Mouse (Mus musculus) MEL (cell line): ENCODE data around the gene Acacb. TPM values are rescaled to one million over a fixed set of nuclear protein-coding genes. Genes with fewer than 3 reads are reported as not detected.

Source experiments
- DNase-seq: peaks from one replicate; pipeline ENCODE4 v3.0.0; 2011; ENCODE audit warnings: low read depth, low spot score
- H3K27ac ChIP-seq: 2 replicates; pipeline ENCODE4 v1.5.1; 2012; ENCODE audit warnings: low read depth, mild to moderate bottlenecking, control low read depth, low read length, moderate library complexity; ENCODE audit not compliant: control insufficient read depth
- H3K27me3 ChIP-seq, 2 experiments: fragments of 150-350 bp in 1 of 2; sonication (generic) in 1 of 2; 2 replicates each; pipeline ENCODE4 v1.6.1; 2012; ENCODE audit warnings: low read length in 2 of 2, mild to moderate bottlenecking in 2 of 2, improper control_type of control experiment in 1 of 2, moderate library complexity in 1 of 2; ENCODE audit not compliant: insufficient read depth in 2 of 2, control insufficient read depth in 1 of 2
- H3K36me3 ChIP-seq, 2 experiments: 2 replicates each; pipeline ENCODE4 v1.6.1; 2012 to 2014; ENCODE audit warnings: low read length in 2 of 2, improper control_type of control experiment in 1 of 2, inconsistent platforms in 1 of 2, mild to moderate bottlenecking in 1 of 2; ENCODE audit not compliant: insufficient read depth in 2 of 2, control insufficient read depth in 1 of 2
- H3K4me1 ChIP-seq, 2 experiments: fragments of 150-350 bp in 1 of 2; sonication (generic) in 1 of 2; 2 replicates each; pipeline ENCODE4 v1.6.1; 2012; ENCODE audit warnings: low read length in 2 of 2, improper control_type of control experiment in 1 of 2, mild to moderate bottlenecking in 1 of 2; ENCODE audit not compliant: insufficient read depth in 2 of 2, control insufficient read depth in 1 of 2
- H3K4me3 ChIP-seq, 2 experiments: fragments of 150-350 bp in 1 of 2; sonication (generic) in 1 of 2; 2 replicates each; pipeline ENCODE4 v1.5.1; 2012; ENCODE audit warnings: low read depth in 2 of 2, low read length in 2 of 2, mild to moderate bottlenecking in 2 of 2, moderate library complexity in 2 of 2, control low read depth in 1 of 2, improper control_type of control experiment in 1 of 2; ENCODE audit not compliant: control insufficient read depth in 1 of 2, insufficient read depth in 1 of 2
- H3K79me2 ChIP-seq: 2 replicates; pipeline ENCODE4 v1.6.1; 2012; ENCODE audit warnings: mild to moderate bottlenecking, low read length, moderate library complexity; ENCODE audit not compliant: control insufficient read depth, poor library complexity, insufficient read depth
- H3K9ac ChIP-seq: 2 replicates; pipeline ENCODE4 v1.6.1; 2012; ENCODE audit warnings: low read depth, mild to moderate bottlenecking, control low read depth, low read length, moderate library complexity; ENCODE audit not compliant: control insufficient read depth, poor library complexity, severe bottlenecking
- H3K9me3 ChIP-seq: fragments of 150-350 bp; sonication (generic); replicated peaks from 2 replicates; pipeline ENCODE4 v1.6.1; 2012; ENCODE audit warnings: mild to moderate bottlenecking, low read length, improper control_type of control experiment, moderate library complexity; ENCODE audit not compliant: insufficient read depth
- CHD2 ChIP-seq: IDR thresholded peaks from 2 replicates; pipeline ENCODE4 v1.6.1; 2011; ENCODE audit warnings: low read length, improper control_type of control experiment
- CTCF ChIP-seq, 3 experiments: IDR thresholded peaks in 2 of 3; conservative IDR thresholded peaks in 1 of 3; 2 replicates each; pipeline ENCODE4 v1.5.1; 2011 to 2012; ENCODE audit warnings: low read length in 3 of 3, low read depth in 2 of 3, mild to moderate bottlenecking in 2 of 3, improper control_type of control experiment in 1 of 3, inconsistent platforms in 1 of 3, mixed read lengths in 1 of 3, moderate library complexity in 1 of 3; ENCODE audit not compliant: control insufficient read depth in 1 of 3, insufficient read depth in 1 of 3, poor library complexity in 1 of 3, severe bottlenecking in 1 of 3
- ELF1 ChIP-seq: IDR thresholded peaks from 2 replicates; pipeline ENCODE4 v1.6.1; 2014; ENCODE audit warnings: low read depth, mild to moderate bottlenecking, inconsistent platforms, low read length, improper control_type of control experiment, moderate library complexity
- GABPA ChIP-seq: IDR thresholded peaks from 2 replicates; pipeline ENCODE4 v1.6.1; 2012; ENCODE audit warnings: low read depth, mild to moderate bottlenecking, inconsistent platforms, low read length, improper control_type of control experiment, moderate library complexity
- GATA1 ChIP-seq: IDR thresholded peaks from 2 replicates; pipeline ENCODE4 v1.6.1; 2011; ENCODE audit warnings: low read depth, low read length, improper control_type of control experiment
- HCFC1 ChIP-seq: IDR thresholded peaks from 2 replicates; pipeline ENCODE4 v1.6.1; 2012; ENCODE audit warnings: low read depth, mild to moderate bottlenecking, inconsistent platforms, low read length, improper control_type of control experiment, moderate library complexity
- KAT2A ChIP-seq: conservative IDR thresholded peaks from 2 replicates; pipeline ENCODE4 v1.6.1; 2012; ENCODE audit warnings: low read depth, low read length, improper control_type of control experiment, inconsistent platforms
- MAX ChIP-seq: IDR thresholded peaks from 2 replicates; pipeline ENCODE4 v1.6.1; 2011; ENCODE audit warnings: low read length, improper control_type of control experiment
- MEF2A ChIP-seq: IDR thresholded peaks from 2 replicates; pipeline ENCODE4 v1.6.1; 2014; ENCODE audit warnings: low read depth, mild to moderate bottlenecking, inconsistent platforms, low read length, improper control_type of control experiment; ENCODE audit not compliant: poor library complexity, insufficient replicate concordance, severe bottlenecking; ENCODE audit errors: extremely low read depth
- MYB ChIP-seq: IDR thresholded peaks from 2 replicates; pipeline ENCODE4 v1.6.1; 2011; ENCODE audit warnings: mild to moderate bottlenecking, low read depth, low read length, improper control_type of control experiment
- MYC ChIP-seq: IDR thresholded peaks from 2 replicates; pipeline ENCODE4 v1.6.1; 2011; ENCODE audit warnings: low read depth, mild to moderate bottlenecking, low read length, improper control_type of control experiment, moderate library complexity
- POLR2A ChIP-seq, 2 experiments: IDR thresholded peaks; 2 replicates each; pipeline ENCODE4 v1.6.1; 2011 to 2012; ENCODE audit warnings: low read length in 2 of 2, mild to moderate bottlenecking in 2 of 2, control low read depth in 1 of 2, improper control_type of control experiment in 1 of 2, low read depth in 1 of 2, moderate library complexity in 1 of 2; ENCODE audit not compliant: control insufficient read depth in 1 of 2, insufficient read depth in 1 of 2, poor library complexity in 1 of 2
- POLR2AphosphoS2 ChIP-seq: IDR thresholded peaks from 2 replicates; pipeline ENCODE4 v1.6.1; 2011; ENCODE audit warnings: low read length, improper control_type of control experiment
- POLR2AphosphoS5 ChIP-seq: IDR thresholded peaks from 2 replicates; pipeline ENCODE4 v1.6.1; 2012; ENCODE audit warnings: low read depth, borderline replicate concordance, mild to moderate bottlenecking, inconsistent platforms, low read length, moderate library complexity, mixed read lengths
- TBP ChIP-seq: IDR thresholded peaks from 2 replicates; pipeline ENCODE4 v1.8.0; 2011; ENCODE audit warnings: low read depth, low read length, improper control_type of control experiment
- TCF12 ChIP-seq: IDR thresholded peaks from 2 replicates; pipeline ENCODE4 v1.6.1; 2014; ENCODE audit warnings: low read depth, mild to moderate bottlenecking, inconsistent platforms, low read length, improper control_type of control experiment, moderate library complexity
- USF1 ChIP-seq: IDR thresholded peaks from 2 replicates; pipeline ENCODE4 v1.6.1; 2014; ENCODE audit warnings: low read depth, mild to moderate bottlenecking, inconsistent platforms, low read length, improper control_type of control experiment, moderate library complexity
- USF2 ChIP-seq, 2 experiments: IDR thresholded peaks; 2 replicates each; pipeline ENCODE4 v1.6.1; 2011 to 2012; ENCODE audit warnings: improper control_type of control experiment in 2 of 2, low read length in 2 of 2, borderline replicate concordance in 1 of 2, inconsistent platforms in 1 of 2, low read depth in 1 of 2, mild to moderate bottlenecking in 1 of 2; ENCODE audit not compliant: insufficient read depth in 1 of 2
- ZC3H11A ChIP-seq: IDR thresholded peaks from 2 replicates; pipeline ENCODE4 v1.6.1; 2012; ENCODE audit warnings: low read depth, mild to moderate bottlenecking, inconsistent platforms, low read length, improper control_type of control experiment
- ZKSCAN1 ChIP-seq: IDR thresholded peaks from 2 replicates; pipeline ENCODE4 v1.6.1; 2012; ENCODE audit warnings: low read depth, mild to moderate bottlenecking, inconsistent platforms, low read length, improper control_type of control experiment, moderate library complexity
- polyA plus RNA-seq, 2 experiments: library from polyadenylated mRNA; stranded (reverse) in 1 of 2; unstranded in 1 of 2; fragments of >175 nt in 1 of 2; fragments of >200 nt in 1 of 2; gene quantifications; 2 replicates each; pipeline versions ENCODE4 v1.2.1 to v1.2.4; 2012; ENCODE audit warnings: low replicate concordance in 2 of 2, low read depth in 1 of 2; ENCODE audit not compliant: insufficient read length in 2 of 2, insufficient read depth in 1 of 2, missing spikeins in 1 of 2
- total RNA-seq: library from RNA; depleted of rRNA; stranded (reverse); fragments of 300-350 nt; gene quantifications from 2 replicates; pipeline ENCODE4 v1.2.3, GENCODE M21; 2012

The Acacb gene
- total and polyA plus RNA-seq, 3 experiments, result 2.0 to 5.3 TPM; not detected in 1

GRCm38 (mm10) chr5:114228901-114229300 lies 82.6 kb downstream of the Acacb start:
- Histone ChIP-seq H3K9ac (no peak overlapping the region), H3K79me2 (no peaks in the 10 kb centered on the region), H3K36me3 (no peaks in the 10 kb centered on the region), H3K4me3 (no peak overlapping the region), H3K9me3 (no peaks in the 10 kb centered on the region), H3K27ac (no peak overlapping the region), H3K4me1 (no peaks in the 10 kb centered on the region), H3K27me3 (no peaks in the 10 kb centered on the region)
- TF ChIP-seq MAX (no peak), GABPA (no peak), TCF12 (no peak), CHD2 (no peak), ELF1 (no peak), GATA1 (no peak), CTCF (IDR thresholded peaks at IDR 0.05 in 2 of 3, conservative IDR thresholded peaks at IDR 0.05 in 1 of 3; ENCODE audit: control insufficient read depth in 1 of 3, insufficient read depth in 1 of 3, low read depth in 2 of 3, low read length in 3 of 3, poor library complexity in 1 of 3, severe bottlenecking in 1 of 3) (no peak), KAT2A (no peak), TBP (no peak), MEF2A (no peak), MYB (no peak)
- no peak for DNase-seq

GRCm38 (mm10) chr5:114238924-114239323 lies 92.6 kb downstream of the Acacb start:
- Histone ChIP-seq H3K9ac (no peak overlapping the region), H3K79me2 (no peaks in the 10 kb centered on the region), H3K27ac (no peak overlapping the region), H3K4me3 (no peak overlapping the region), H3K9me3 (no peaks in the 10 kb centered on the region), H3K27me3 (no peaks in the 10 kb centered on the region), H3K4me1 (no peaks in the 10 kb centered on the region), H3K36me3 (no peaks in the 10 kb centered on the region)
- DNase-seq, result peak; percentile 35
- TF ChIP-seq MYC (no peak), USF2 (IDR thresholded peaks at IDR 0.05; ENCODE audit: borderline replicate concordance in 1 of 2, insufficient read depth in 1 of 2, low read depth in 1 of 2, low read length in 2 of 2) (no peak), TBP (no peak), ZKSCAN1 (no peak)

- no peak for DNase-seq
Observed at GRCm38 (mm10) chr5:114239737-114240136, 93.4 kb downstream of the Acacb start.

More at GRCm38 (mm10) chr5:114239737-114240136, 93.4 kb downstream of the Acacb start:
- Histone ChIP-seq H3K36me3 (no peaks in the 10 kb centered on the region), H3K4me3 (no peak overlapping the region), H3K79me2 (no peaks in the 10 kb centered on the region), H3K27ac (no peak overlapping the region), H3K9me3 (no peaks in the 10 kb centered on the region), H3K4me1 (no peaks in the 10 kb centered on the region), H3K9ac (no peak overlapping the region), H3K27me3 (no peaks in the 10 kb centered on the region)
- TF ChIP-seq POLR2AphosphoS2, result no peak
- no peak for TF ChIP-seq CTCF (IDR thresholded peaks at IDR 0.05 in 2 of 3, conservative IDR thresholded peaks at IDR 0.05 in 1 of 3; ENCODE audit: control insufficient read depth in 1 of 3, insufficient read depth in 1 of 3, low read depth in 2 of 3, low read length in 3 of 3, poor library complexity in 1 of 3, severe bottlenecking in 1 of 3)
- no peak for TF ChIP-seq MAX
- no peak for TF ChIP-seq CHD2
- no peak for TF ChIP-seq TCF12
- no peak for TF ChIP-seq HCFC1
- no peak for TF ChIP-seq USF1
- TF ChIP-seq MYB, result no peak
- no peak for TF ChIP-seq POLR2A (IDR thresholded peaks at IDR 0.05; ENCODE audit: control insufficient read depth in 1 of 2, insufficient read depth in 1 of 2, low read depth in 1 of 2, low read length in 2 of 2, poor library complexity in 1 of 2)
- TF ChIP-seq POLR2AphosphoS5, result no peak
- TF ChIP-seq ZC3H11A, result no peak
